Mouse (Mus musculus): ENCODE results near the gene Rps17.

The Rps17 gene

DNA sequence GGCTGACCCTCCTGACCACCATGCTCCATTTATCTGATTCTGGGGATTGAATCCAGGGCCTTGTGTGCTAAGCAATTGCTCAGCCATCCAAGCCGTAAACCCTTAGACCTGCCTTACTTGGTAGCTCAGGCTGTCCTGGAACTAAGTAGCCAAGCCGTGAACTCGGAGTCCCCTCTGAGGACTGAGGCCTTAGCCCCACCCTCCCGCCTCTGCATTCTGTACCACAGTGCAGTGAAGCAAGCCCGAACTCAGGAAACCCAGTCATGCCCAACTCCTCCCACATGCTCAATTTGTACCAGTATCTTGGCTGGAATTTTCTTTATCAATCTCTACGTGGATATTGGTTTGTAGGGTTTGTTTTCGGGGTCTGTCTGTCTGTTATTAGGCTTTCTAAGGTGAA, 13.2 kb downstream of the Rps17 start:
- no peak for DNase-seq (ENCODE audit: low read depth, low spot score)

DNA sequence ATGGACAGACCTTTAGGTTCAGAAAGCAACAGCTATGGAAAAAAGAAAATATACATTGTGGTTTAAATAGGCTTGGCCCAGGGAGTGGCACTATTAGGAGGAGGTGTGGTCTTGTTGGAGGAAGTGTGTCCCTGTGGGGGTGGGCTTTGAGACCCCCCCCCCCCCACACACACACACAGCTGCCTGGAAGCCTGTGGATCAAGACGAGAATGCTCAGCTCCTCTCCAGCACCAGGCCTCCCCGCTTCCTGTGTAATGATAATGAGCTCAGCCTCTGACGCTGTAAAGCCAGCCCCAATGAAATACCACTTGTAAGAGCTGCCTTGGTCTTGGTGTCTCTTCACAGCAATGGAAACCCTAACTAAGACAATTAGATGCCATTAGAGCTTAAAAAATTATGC, 14.3 kb downstream of the Rps17 start:
- no peak for DNase-seq (ENCODE audit: low read depth, low spot score)

DNA sequence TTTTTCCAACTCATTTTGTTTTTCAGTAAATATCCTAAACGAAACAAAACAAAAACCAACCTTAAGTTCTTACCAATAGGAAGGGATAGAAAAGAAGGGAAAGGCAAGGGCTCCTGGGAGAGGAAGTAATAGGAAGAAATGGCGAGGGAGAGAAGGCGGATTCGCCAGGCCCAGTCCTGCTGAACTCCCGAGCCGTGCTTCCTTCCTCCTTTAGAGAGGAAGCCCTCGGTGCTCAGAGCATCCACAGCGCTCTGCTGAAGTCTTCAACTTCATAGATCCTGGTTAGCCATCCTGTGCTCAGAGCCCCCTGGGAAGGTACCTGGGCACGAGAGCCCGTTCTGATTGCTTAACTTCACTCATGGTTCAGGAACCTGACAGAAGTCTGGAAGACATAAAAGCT, 17.4 kb downstream of the Rps17 start:
- no peak for DNase-seq (ENCODE audit: low read depth, low spot score)

DNA sequence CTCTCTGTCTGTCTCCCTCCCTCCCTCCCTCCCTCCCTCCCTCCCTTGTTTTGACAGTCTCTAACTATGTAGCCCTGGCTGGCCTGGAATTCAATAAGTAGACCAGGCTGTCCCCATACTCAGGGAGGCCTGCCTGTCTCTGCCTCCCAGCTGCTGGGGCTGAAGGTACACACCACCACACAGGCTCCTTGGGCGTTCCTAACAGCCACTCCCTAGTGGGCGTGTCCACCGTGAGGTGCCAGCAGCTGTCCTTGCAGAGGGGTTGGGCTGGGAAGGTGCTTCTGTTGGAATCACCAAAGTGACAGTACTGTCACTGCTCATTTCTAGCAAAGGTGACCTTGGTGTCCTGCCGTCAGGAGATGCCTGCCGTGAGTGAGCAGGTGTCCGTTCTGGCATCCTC, 18.2 kb downstream of the Rps17 start:
- DNase-seq (ENCODE audit: low read depth, low spot score): no peak

DNA sequence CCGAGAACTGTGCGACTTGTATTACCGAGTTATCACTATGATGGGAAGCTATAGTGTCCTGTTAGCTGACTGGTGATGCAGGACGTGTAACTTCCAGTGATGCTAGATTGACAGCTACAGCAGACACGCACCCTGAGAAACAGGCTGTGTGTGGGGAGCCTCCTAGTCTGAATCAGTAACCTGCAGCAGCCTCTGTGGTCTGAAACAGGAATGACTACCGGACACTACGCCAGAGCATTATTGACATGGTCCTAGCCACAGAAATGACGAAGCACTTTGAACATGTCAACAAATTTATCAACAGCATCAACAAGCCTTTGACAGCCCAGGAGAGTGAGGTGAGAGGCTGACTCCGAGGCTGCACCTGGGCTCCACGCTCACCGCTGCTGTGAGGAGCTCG, 19.0 kb downstream of the Rps17 start:
- no peak for DNase-seq (ENCODE audit: low read depth, low spot score)

DNA sequence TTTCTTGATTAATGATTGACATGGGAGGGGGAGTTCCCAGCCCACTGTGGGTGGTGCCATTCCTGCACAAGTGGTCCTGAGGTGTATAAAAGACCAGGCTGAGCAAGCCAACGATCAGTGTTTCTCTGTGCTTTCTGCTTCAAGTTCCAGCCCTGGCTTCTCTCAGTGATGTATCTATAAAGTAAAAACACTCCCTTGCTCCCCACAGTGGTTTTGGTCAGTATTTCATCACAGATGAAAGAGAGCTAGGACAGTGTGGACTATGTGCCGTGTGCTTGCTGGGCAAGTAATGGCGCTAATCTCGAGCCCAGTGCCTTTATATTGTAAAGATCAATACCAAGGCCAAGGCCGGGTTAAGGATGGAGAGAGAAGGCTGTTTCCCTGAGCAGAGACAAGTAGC, 23.3 kb downstream of the Rps17 start:
- DNase-seq (ENCODE audit: low read depth, low spot score): no peak

DNA sequence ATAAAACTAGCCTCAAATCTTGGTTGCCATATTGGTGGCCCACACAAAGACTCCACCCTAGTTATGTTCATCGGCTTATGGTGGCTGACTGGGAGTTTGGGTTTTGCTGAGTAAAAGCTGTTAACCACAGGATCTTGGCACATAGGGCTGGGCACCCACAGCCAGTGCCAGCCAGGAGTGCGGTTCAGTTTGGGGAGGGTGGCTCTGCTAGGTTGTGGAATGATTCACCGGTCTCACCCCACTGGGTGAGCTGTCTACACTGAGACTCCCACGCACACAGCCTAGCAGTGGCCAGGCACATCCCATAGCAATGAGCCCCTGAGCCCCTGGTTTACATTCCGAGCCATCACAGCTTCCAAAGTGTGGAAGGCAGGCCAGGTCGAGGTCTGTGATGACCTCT, 25.3 kb downstream of the Rps17 start:
- DNase-seq (ENCODE audit: low read depth, low spot score): no peak

DNA sequence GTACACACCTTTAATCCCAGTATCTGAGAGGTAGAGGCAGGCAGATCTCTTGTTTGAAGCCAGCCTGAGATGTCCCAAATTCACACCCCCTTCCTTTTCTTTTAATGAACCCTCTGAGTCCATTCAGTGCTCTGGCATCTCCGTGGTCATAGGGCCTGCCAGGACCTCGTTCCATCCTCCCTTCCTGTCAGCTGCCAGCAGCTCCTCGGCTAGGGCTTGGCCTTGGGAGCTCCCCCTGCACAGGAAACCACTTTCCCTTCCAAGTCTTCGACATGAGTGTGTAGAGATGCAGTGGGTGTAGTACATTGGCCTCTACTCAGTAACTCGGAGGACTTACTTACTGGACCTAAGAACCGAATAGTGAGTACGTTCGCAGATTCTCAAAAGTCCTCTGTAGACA, 29.5 kb downstream of the Rps17 start:
- DNase-seq (ENCODE audit: low read depth, low spot score): peak; percentile 32

DNA sequence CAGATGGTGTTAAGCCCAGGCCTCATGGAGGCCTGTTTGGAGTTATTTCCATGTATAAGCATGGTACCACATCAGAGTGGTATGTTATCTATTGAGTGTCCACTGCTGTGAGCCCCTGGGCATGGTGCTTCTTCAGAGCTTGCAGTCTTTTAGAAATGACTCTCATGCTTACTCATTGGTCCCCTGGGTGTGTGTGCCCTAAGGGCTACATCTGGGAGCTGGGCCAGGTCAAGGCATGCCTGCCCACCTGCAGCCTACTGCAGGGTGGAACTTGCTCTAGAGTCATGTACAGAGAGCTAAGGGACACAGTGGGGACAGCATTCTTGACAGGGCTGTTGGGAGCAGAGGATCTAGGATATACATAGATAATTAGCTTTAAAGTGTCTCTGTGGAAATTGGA, 33.5 kb downstream of the Rps17 start:
- no peak for DNase-seq (ENCODE audit: low read depth, low spot score)

DNA sequence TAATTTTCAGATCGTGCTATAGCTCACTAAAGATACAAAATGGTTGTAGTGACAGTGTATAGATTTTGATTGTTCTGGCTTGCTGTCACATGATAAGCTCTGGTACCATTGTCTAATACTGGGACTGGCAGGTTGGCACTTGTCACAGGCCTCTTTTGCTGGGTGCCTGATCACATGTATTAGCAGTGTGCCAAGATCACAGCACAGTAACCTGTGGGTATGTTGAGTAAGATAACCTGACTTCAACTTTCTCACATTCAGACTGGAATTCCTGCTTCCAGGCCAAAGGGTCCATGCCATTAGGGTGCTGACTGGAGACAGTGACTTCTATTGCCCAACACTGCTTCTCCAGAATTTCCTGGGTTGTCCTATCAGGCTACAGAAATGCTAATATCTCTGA, 33.9 kb downstream of the Rps17 start:
- DNase-seq (ENCODE audit: low read depth, low spot score): no peak

DNA sequence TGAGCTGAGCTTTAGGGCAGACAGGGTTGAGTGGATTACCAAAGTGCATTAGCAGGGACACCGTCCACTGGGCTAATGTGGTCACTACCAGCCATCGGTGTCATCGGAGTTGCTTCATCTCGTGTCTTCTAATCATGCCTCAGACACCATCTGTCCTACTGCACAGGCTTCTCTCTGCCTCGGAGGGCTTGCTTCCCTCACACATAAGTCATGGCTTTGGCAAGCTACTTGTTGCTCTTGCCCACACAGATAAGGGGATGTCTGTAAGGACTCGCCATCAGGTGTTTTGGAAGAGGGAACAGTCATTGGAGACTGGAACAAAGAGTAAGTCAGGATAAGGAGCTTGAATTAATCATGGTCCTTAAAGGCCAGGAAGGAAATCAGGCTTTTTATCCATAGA, 35.8 kb downstream of the Rps17 start:
- no peak for DNase-seq (ENCODE audit: low read depth, low spot score)

DNA sequence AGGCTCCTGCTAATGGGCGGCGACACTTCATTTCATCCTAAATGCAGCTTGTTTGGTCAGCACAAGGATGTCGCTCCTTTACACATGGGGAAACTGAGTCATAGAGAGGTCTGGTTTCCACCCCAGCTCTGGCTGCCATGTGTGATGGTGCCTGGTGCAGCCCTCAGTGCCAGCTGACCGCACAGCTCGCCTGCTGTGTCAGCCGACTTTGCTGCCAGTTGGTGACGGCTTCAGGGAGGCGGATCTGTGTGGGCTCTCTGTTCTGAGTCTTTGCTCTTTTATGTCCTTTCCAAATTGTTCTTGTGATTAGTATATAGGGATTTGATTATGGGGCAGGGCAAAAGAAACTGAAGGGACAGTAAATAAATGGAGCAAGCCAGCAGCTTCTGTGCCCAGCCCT, 37.3 kb downstream of the Rps17 start:
- no peak for DNase-seq (ENCODE audit: low read depth, low spot score)

DNA sequence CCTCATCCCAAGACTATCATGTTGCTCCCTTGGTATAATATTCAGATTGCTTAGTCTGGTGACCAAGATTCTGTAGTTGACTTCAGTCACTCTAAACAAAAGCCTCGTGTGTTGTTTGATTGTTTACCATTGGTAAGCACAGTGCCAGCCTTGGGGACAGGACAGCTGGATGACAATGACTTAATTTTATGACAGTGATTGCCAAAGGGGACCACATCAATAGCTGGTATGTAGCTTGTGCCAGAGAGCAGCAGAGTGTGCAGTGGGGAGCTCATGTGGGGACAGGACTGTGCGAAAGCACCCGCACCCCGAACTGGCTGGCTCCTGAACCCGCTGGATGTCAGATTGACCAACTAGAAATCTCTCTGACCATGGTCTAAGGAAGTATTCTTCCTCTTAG, 40.4 kb downstream of the Rps17 start:
- DNase-seq (ENCODE audit: low read depth, low spot score): no peak

DNA sequence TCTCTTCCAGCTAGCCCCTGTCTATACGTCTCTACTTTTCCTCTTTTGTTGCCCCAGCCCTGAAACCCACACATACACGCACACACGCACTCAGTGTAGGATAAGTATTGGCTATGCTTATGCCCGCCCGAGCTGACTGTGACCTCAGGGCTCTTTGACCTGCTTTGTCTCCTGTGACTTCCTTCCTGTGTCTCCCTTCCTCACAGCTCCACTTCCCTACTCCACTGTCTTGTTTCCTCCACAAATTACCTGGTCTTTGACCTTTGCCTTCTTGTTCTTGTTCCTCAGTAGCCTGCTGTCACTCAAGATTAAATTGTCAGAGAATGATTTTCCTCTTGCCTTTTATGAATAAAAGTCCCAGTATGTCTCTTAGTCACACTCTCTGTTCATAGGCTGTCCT, 41.0 kb downstream of the Rps17 start:
- DNase-seq (ENCODE audit: low read depth, low spot score): no peak

DNA sequence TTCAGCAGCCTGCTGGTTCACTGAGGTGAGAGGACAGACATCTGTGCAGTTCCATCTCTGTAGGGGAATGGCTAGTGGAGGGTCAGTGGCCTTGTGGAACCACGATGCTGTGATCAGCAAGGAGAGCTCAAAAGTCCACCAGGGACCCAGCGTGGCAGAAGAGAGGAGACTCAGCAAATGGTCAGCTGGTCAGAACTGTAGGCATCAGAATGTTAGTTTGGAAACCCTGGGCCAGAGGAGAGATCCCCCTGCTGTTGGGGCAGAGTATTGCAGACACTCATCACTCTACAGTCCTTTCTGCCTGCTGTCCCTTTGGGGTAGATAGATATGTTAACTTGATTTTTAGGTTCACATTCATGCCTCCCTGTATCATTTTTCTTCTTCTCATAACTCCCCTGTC, 41.4 kb downstream of the Rps17 start:
- DNase-seq (ENCODE audit: low read depth, low spot score): peak; percentile 15

DNA sequence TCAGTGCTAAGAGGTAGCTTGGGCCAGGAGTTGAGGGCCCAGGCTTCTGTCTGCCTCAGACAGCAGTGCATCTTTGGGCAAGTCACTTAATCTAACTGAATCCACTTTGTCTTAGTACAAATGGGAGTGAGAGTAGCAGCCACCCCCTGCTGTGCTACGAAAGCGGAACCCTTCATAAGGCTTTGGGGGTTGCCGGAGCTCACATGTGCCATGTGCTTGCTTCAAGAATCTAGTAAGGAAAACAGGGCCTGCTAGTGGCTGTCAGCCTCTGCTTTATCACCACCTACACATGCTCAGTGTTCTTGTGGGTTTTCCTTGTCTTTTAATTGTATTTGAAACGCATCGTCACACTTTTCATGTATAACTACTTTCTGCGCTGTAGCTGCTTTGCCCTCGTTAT, 43.7 kb downstream of the Rps17 start:
- DNase-seq (ENCODE audit: low read depth, low spot score): no peak

DNA sequence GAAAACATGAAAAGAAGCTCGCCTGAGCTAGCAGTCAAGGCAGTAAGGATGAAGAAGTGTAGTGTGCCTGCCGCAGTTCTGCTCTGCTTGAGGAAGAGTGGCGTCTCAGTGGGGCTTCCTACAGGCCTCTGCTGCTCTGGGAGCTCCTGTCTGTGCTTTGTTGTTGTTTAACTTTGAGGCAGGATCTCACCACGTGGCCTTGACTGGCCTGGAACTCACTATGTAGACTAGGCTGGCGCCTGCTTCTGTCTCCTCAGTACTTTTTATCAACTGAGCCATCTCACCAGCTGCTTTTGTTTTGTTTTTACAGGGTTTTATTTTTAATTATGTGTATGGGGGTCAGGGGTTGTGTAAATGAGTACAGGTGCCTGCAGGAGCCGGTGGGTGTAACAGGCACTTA, 46.8 kb downstream of the Rps17 start:
- no peak for DNase-seq (ENCODE audit: low read depth, low spot score)

DNA sequence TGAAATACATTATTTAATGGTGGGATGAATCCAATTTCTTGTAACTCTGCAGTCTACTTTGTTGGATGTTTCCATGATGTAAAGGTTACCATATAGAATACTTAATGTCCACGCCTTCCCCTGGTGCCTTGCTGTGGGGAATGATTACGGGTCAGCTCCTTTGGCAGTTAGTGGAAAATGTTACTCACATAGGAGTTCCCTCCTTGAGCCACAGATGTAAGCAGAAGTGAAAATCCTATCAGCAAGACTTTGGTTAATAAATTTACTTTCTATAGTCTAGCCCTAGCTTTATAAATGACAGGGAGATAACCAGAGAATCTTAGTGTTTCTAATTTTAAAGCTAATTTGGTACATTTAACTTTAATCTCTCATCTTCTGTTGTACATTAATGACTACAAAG, 49.9 kb downstream of the Rps17 start:
- DNase-seq (ENCODE audit: low read depth, low spot score): no peak

All from skeletal muscle tissue, adult 2 months (tissue).